Mouse (Mus musculus) kidney, postnatal 14 days (tissue): ENCODE results near the gene Spn.
"Not testable (repeated sequence)": the region's sequence is repeated elsewhere in the genome, so short reads cannot be mapped to it uniquely, and the experiment has no call there.

Experiments
- DNase-seq: peaks from one replicate; pipeline ENCODE4 v3.0.0; 2022; ENCODE audit warnings: mixed read lengths

The Spn gene

GRCm38 (mm10) chr7:127104560-127105332 is 32.9 kb downstream of the Spn start:
- DNase-seq = peak; percentile 88

GRCm38 (mm10) chr7:127103960-127104359 is 33.7 kb downstream of the Spn start:
- no peak for DNase-seq

DNA sequence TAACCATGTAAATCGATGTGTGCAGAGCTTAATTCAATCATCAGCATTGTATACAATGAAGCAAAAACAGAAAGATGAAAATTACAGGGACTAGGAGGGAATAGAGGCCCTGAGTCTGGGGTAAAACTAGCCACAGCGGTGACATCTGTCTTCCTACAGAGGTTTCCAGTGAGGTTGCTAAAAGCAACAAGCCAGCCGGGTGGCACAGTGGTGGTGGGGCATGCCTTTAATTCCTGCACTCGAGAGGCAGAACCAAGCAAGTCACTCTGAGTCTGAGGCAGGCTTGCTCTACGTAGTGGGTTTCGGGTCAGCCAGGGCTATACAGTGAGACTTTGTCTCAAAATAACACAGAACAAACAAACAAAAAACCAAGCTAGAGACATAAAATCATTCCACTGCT is 35.5 kb downstream of the Spn start:
- DNase-seq = no peak

GRCm38 (mm10) chr7:127101451-127102016 is 36.1 kb downstream of the Spn start:
- no peak for DNase-seq

DNA sequence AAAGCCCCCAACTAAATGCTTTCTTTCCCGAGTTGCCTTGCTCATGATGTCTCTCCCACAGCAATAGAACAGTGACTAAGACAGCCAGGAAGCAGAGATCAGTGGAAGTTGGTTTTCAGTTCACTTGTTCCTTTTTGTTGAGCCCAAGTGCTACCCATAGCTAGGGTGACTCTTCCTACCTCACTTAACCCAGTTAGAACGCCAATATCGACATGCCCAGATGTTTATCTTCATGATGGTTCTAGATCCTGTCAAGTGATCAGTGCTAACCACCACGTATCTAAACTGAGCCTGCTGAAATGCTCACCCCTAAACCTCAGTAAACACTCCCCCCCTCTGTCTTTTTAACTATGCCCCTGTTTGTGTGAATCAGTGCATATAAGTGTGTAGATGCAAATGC is 38.1 kb downstream of the Spn start:
- DNase-seq = no peak

DNA sequence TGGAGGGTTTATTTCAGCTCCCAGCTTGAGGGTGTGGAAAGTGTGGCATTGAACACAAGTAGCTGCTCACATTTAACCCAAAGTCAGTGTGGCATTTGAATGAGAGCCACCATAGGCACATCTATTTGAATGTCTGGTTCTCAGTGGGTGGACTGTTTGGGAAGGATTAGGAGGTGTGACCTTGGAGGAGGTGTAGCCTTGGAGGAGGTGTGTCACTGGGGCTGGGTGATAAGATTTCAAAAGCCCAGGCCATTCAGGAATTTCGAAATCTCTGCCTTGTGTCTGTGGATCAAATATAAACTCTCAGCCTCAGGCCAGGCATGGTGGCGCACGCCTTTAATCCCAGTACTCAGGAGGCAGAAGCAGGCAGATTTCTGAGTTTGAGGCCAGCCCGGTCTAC is 38.7 kb downstream of the Spn start:
- no peak for DNase-seq

DNA sequence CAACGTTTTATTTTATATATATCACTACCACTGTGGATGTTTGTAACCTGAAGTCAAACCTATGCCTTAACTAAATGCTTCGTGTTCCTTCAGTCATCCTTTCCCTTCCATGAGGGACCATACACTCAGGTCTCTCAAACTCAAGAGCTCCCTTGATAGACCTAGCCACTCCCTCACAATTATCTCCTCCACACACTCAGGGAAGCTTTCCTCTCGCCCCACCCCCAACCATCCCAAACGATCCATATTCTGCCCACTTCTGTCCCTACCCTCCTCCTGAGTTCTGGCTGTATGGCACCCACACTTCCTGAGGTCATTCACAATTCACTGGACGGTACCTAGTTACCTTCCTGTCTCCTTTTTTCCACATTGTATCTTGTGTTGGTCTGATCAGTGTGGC is 39.1 kb downstream of the Spn start:
- DNase-seq = no peak

DNA sequence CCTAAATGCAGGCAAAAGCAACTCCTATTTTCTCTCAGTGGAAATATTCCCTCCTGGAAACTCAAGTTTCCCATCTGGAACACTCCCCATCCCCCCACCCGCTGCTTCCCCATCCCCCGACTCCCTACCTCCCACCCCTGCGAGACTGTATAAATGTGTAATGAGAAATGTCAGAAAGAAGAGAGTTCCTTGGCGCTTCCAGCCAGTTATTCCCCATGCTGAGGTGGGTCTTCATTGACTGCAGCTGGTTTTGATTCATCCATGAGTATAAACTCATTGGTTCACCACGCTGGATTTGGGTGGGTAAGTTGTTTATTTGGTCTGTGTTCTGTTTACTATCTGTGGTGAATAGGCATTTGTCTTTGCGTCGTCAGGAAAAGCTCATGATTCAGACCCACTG is 41.2 kb downstream of the Spn start:
- DNase-seq = no peak

- DNase-seq = no peak
Observed at GRCm38 (mm10) chr7:127093914-127094313, 43.7 kb downstream of the Spn start.

DNA sequence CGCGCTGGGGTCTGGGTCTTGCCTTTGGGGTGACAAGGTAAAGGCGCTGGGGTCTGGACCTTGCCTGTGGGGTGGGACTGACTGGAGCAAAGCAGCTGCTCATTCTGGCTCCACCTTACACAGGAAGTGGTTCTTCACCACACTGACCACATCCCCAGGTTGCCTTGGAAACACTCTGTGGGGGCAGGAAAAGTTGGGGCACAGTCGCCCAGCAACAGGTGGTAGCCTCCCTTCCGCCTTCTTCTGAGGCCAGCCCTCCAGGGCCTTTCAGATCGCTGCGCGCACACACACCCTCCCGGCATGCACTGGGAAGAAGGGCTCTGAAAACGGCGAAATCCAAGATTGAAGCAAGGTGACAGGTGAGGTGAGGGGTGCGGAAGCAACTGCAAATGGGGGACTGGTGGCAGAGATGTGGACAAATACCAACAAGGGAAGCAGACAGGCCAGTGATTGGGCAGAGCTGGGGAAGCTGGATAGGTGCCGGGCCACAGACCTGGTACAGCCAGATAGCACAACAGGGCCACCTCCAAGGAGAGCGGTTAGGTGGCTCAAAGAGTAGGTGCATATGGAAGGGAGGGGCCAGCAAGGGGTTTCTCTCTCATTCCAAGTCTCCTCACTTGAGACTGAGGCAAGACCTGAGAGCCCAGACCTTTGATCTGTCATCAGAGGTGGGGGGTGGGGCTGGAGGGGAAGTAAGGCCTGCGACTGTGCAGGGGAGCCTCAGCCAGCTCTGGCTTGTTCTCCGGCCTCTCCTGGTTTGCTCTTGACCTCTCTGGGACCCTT is 46.3 kb downstream of the Spn start, which contains the start of gene AI467606:
Gene AI467606 (plus strand): TSS at position 246 of the 783 bp plus-strand sequence.
- peak; percentile 42 for DNase-seq

- DNase-seq = no peak
Observed at GRCm38 (mm10) chr7:127090154-127091113, 47.2 kb downstream of the Spn start.

- DNase-seq = no peak
Observed at GRCm38 (mm10) chr7:127088901-127089845, 48.5 kb downstream of the Spn start.

- DNase-seq = no peak
Observed at GRCm38 (mm10) chr7:127088083-127088482, 49.5 kb downstream of the Spn start.

- DNase-seq = not testable (repeated sequence)
Observed at GRCm38 (mm10) chr7:127087278-127088010, 50.2 kb downstream of the Spn start, which contains the start of gene Zg16. Gene Zg16 (minus strand): TSS chr7:127087328.

- DNase-seq = not testable (repeated sequence)
Observed at GRCm38 (mm10) chr7:127085751-127086150, 51.9 kb downstream of the Spn start.

DNA sequence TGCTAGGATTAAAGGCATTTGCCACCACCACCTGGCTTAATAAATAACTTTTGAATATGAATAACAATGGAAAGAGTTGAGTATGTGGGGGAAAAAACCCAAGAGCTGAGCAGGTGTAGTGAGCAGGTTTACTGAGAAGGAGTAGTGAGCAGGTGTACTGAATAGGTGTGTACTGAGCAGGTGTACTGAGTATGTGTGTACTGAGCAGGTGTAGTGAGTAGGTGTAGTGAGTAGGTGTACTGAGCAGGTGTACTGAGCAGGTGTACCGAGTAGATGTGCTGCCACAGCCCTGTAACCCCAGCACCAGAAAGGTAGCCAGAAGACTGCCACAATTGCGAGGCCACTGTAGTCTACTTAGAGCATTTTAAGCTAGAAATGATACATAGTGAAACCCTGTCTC is 52.8 kb downstream of the Spn start:
- no peak for DNase-seq

GRCm38 (mm10) chr7:127083689-127084088 is 53.9 kb downstream of the Spn start:
- DNase-seq = no peak

DNA sequence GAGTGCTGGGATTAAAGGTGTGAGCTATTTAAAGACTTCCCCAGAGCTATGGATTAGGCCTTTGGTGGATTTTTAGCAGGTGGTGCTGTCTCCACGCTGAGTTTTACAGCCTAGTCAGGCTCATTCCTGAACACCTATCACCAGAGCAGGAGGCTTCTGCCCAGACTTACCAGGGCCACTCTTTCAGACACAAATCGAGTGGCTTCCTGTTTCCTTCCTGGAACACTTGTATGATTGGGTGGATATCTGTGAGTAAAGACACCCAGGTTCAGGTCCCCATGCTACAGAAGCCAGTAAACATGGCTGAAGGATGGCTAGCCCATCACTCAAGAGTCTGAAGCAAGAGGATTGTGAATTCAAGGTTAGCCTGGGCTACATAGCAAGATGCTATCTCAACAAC is 54.6 kb downstream of the Spn start:
- DNase-seq = no peak

DNA sequence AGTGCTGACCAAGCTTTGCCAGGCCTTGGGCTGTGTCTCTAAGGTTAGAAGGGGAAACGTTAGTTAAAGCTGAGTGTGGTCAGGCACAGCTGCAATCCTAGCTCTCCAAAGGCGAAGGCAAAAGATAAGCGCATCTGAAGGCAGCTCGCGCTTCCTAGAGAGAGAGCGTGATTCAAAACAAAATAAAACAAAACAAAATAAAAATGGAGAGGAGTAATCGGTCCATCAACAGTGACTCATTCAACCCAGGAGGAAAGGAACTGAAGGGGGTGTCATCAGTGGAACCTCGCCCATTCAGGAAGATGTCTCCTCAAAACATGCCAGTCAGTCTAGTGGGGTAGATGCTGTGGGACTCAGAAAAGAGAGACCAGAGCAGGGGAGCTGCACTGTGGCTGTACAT is 55.4 kb downstream of the Spn start:
- no peak for DNase-seq
